ENCODE assay signal across 18 mouse cellular contexts in genomic region chr4:106818332-106818731, GRCm38 (mm10).
"Had no signal": no experiment of that assay in that cellular context is flagged by ENCODE, and none has a peak within 500 bp of the region (broad histone marks: within the 10 kb centered on the region; RNA-seq: fewer than 3 reads in every experiment).

No protein-coding gene starts in this region.

- H3K9ac ChIP-seq: liver, postnatal 0 days; lung, embryonic 15.5 days; midbrain, embryonic 13.5 days; midbrain, embryonic 15.5 days; neural tube, embryonic 12.5 days; stomach, embryonic 15.5 days had no signal

- H3K27ac ChIP-seq: lung, embryonic 15.5 days; macrophage; midbrain, embryonic 13.5 days; midbrain, embryonic 15.5 days; neural tube, embryonic 12.5 days; stomach, embryonic 15.5 days; stomach, postnatal 0 days had no signal

- H3K4me2 ChIP-seq: lung, embryonic 15.5 days; midbrain, embryonic 11.5 days; midbrain, embryonic 13.5 days; midbrain, embryonic 15.5 days; neural tube, embryonic 12.5 days; stomach, embryonic 15.5 days had no signal

- H3K9me3 ChIP-seq: lung, embryonic 15.5 days; midbrain, embryonic 13.5 days; midbrain, embryonic 15.5 days; neural tube, embryonic 12.5 days; stomach, embryonic 15.5 days had no signal

- DNase-seq: liver, postnatal 0 days; lung, adult 2 months; lung, postnatal 14 days; lung, postnatal 36 days; right cerebral cortex, postnatal 14 days; thymus, adult 18-20 months; thymus, postnatal 14 days; thymus, postnatal 36 days had no signal

- H3K4me3 ChIP-seq: lung, embryonic 15.5 days; megakaryocyte, embryonic 14.5 days; midbrain, embryonic 13.5 days; midbrain, embryonic 15.5 days; neural tube, embryonic 12.5 days; stomach, embryonic 15.5 days had no signal

- H3K4me1 ChIP-seq: lung, embryonic 15.5 days had no signal

- H3K27me3 ChIP-seq: lung, embryonic 15.5 days; midbrain, embryonic 13.5 days; midbrain, embryonic 15.5 days; neural tube, embryonic 12.5 days; stomach, embryonic 15.5 days had no signal

- H3K36me3 ChIP-seq: lung, embryonic 15.5 days; midbrain, embryonic 13.5 days; midbrain, embryonic 15.5 days; neural tube, embryonic 12.5 days; stomach, embryonic 15.5 days had no signal

- ATAC-seq: liver, postnatal 0 days; lung, postnatal 0 days; midbrain, embryonic 13.5 days; midbrain, embryonic 15.5 days had no signal
